Mouse (Mus musculus): ENCODE data around the gene Clmn. TPM values are rescaled to one million over a fixed set of nuclear protein-coding genes. Genes with fewer than 3 reads are reported as not detected.

The Clmn gene
- polyA plus RNA-seq, 1 experiment = not detected

- peaks cover 43% of the 10 kb centered on the region for H3K9me3 ChIP-seq
- peaks cover 8% of the 10 kb centered on the region for H3K27me3 ChIP-seq (replicated peaks)
- H3K4me3 ChIP-seq (replicated peaks) = no peak overlapping the region
- TF ChIP-seq FLI1 (IDR thresholded peaks at IDR 0.05; ENCODE audit: low read length) (no peak), GATA1 (IDR thresholded peaks at IDR 0.05; ENCODE audit: borderline replicate concordance, low read length) (no peak)
- no peaks in the 10 kb centered on the region for H3K36me3 ChIP-seq (replicated peaks; ENCODE audit: low read length)
- H3K4me1 ChIP-seq = no peaks in the 10 kb centered on the region
These were observed 17.2 kb upstream of the Clmn start for GRCm38 (mm10) chr12:104882061-104882460.

DNA sequence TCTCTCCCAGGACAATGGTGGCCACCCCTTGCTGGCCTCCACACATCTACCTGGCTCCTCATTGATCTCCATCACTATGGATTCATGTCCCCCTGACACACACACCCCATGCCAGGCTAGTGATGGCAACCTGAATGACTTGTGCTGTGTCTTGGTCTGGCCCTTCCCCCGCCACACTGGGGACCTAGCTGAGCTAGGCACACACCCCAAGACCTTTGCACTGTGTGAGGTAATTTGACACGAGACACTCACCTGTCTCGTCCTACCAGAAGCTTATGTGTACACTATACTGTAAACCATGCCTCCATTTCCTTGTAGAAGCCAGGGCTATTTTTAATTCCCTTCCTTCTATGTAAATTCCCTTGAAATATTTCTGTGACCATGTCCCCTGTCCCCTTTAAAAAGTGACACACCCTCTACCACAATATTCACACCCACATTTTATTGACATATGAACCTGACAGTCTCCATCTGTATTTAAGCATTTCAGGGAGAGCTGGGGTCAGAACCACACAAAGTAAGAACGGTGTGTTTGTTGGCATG is 16.7 kb upstream of the Clmn start:
- no peak overlapping the region for H3K4me3 ChIP-seq (replicated peaks)
- peaks cover 12% of the 10 kb centered on the region for H3K27me3 ChIP-seq (replicated peaks)
- H3K36me3 ChIP-seq (replicated peaks; ENCODE audit: low read length) = no peaks in the 10 kb centered on the region
- no peaks in the 10 kb centered on the region for H3K4me1 ChIP-seq
- TF ChIP-seq FLI1 (IDR thresholded peaks at IDR 0.05; ENCODE audit: low read length) (no peak), GATA1 (IDR thresholded peaks at IDR 0.05; ENCODE audit: borderline replicate concordance, low read length) (no peak)
- peaks cover 47% of the 10 kb centered on the region for H3K9me3 ChIP-seq

DNA sequence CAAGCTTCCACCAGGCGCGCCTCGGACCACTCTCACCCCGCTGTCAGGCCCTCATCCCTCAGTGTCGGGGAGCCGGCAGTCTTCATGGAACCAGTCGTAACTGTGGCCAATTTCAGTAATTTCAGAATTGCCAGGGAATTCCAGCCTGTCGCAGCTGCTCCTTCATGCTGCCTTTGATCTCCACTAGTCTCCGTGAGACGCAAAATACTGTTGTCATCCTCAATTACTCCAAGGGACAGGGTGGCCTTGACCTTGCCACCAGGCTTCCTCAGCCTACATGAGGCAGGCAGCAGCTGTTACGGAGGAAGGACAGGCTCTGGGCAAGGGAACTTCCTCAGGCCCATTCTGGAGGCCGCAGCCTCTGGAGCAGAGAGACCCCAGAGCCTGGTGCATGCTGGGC is 15.5 kb upstream of the Clmn start:
- Histone ChIP-seq H3K4me1 (0 out of 2 replicates have a peak, but pooled peaks cover 2% of the 10 kb centered on the region), H3K36me3 (replicated peaks; ENCODE audit: low read length) (no peaks in the 10 kb centered on the region), H3K4me3 (replicated peaks) (no peak overlapping the region), H3K9me3 (peaks cover 43% of the 10 kb centered on the region), H3K27me3 (replicated peaks) (peaks cover 20% of the 10 kb centered on the region)
- no peak for TF ChIP-seq FLI1 (IDR thresholded peaks at IDR 0.05; ENCODE audit: low read length)

GRCm38 (mm10) chr12:104879577-104879989 is 14.7 kb upstream of the Clmn start:
- Histone ChIP-seq H3K4me1 (0 out of 2 replicates have a peak, but pooled peaks cover 4% of the 10 kb centered on the region), H3K4me3 (replicated peaks) (no peak overlapping the region), H3K27me3 (replicated peaks) (peaks cover 28% of the 10 kb centered on the region), H3K36me3 (replicated peaks; ENCODE audit: low read length) (no peaks in the 10 kb centered on the region), H3K9me3 (peaks cover 50% of the 10 kb centered on the region)
- TF ChIP-seq GATA1 (IDR thresholded peaks at IDR 0.05; ENCODE audit: borderline replicate concordance, low read length) = no peak

- H3K4me3 ChIP-seq (replicated peaks) = no peak overlapping the region
- H3K27me3 ChIP-seq (replicated peaks) = peaks cover 41% of the 10 kb centered on the region
- no peaks in the 10 kb centered on the region for H3K36me3 ChIP-seq (replicated peaks; ENCODE audit: low read length)
- TF ChIP-seq GATA1 (IDR thresholded peaks at IDR 0.05; ENCODE audit: borderline replicate concordance, low read length) (no peak), FLI1 (IDR thresholded peaks at IDR 0.05; ENCODE audit: low read length) (no peak)
- peaks cover 48% of the 10 kb centered on the region for H3K9me3 ChIP-seq
- H3K4me1 ChIP-seq = 0 out of 2 replicates have a peak, but pooled peaks cover 4% of the 10 kb centered on the region
These were observed 11.2 kb upstream of the Clmn start for GRCm38 (mm10) chr12:104876053-104876452.

- no peak for TF ChIP-seq GATA1 (IDR thresholded peaks at IDR 0.05; ENCODE audit: borderline replicate concordance, low read length)
- TF ChIP-seq FLI1 (IDR thresholded peaks at IDR 0.05; ENCODE audit: low read length) = no peak
- Histone ChIP-seq H3K4me3 (replicated peaks) (no peak overlapping the region), H3K27me3 (replicated peaks) (peaks cover 57% of the 10 kb centered on the region), H3K36me3 (replicated peaks; ENCODE audit: low read length) (no peaks in the 10 kb centered on the region), H3K4me1 (0 out of 2 replicates have a peak, but pooled peaks cover 4% of the 10 kb centered on the region), H3K9me3 (peaks cover 23% of the 10 kb centered on the region)
These were observed 7.1 kb upstream of the Clmn start for GRCm38 (mm10) chr12:104871987-104872386.

DNA sequence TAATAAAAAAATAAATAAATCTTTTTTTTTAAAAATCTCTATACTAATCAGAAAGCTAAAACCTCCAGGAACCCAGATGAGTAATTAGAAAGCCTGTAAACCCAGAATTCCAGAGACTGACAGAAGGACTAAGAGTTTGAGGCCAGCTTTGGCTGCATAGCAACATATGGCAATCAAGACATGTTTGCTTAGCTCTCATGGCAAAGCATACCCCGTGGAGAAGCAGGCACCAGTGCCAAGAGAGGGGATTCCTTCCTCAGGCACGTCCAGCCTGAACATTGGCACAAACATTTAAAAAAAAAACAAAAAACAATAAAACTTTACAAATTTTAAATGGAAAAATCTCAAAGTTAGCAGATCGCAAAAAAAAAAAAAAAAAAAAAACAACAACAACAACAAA is 4.9 kb upstream of the Clmn start:
- peaks cover 5% of the 10 kb centered on the region for H3K4me1 ChIP-seq
- no peak overlapping the region for H3K4me3 ChIP-seq (replicated peaks)
- peaks cover 10% of the 10 kb centered on the region for H3K9me3 ChIP-seq
- no peaks in the 10 kb centered on the region for H3K36me3 ChIP-seq (replicated peaks; ENCODE audit: low read length)
- TF ChIP-seq GATA1 (IDR thresholded peaks at IDR 0.05; ENCODE audit: borderline replicate concordance, low read length) (no peak), FLI1 (IDR thresholded peaks at IDR 0.05; ENCODE audit: low read length) (no peak)
- peaks cover 60% of the 10 kb centered on the region for H3K27me3 ChIP-seq (replicated peaks)

- no peaks in the 10 kb centered on the region for H3K36me3 ChIP-seq (replicated peaks; ENCODE audit: low read length)
- H3K4me3 ChIP-seq (replicated peaks) = no peak overlapping the region
- peaks cover 65% of the 10 kb centered on the region for H3K27me3 ChIP-seq (replicated peaks)
- H3K4me1 ChIP-seq = peaks cover 10% of the 10 kb centered on the region
- peaks cover 10% of the 10 kb centered on the region for H3K9me3 ChIP-seq
- TF ChIP-seq FLI1 (IDR thresholded peaks at IDR 0.05; ENCODE audit: low read length) = no peak
- no peak for TF ChIP-seq GATA1 (IDR thresholded peaks at IDR 0.05; ENCODE audit: borderline replicate concordance, low read length)
These were observed 3.6 kb upstream of the Clmn start for GRCm38 (mm10) chr12:104868430-104868829.

DNA sequence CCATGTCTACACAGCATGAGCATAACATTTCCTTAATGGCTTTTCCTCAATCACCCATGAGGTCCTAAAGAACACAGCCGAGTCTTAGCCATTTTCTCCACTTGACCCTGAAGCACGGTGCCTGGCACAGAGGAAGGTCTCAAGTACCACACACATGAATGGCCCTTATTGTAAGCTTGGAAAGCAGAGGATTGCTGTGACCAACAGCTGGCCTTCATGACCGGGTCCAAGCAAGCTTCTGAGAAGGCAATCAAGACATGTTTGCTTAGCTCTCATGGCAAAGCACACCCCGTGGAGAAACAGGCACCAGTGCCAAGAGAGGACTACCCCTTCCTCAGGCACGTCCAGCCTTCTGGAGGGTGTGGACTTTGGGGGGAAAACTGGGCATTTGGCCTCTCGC is 3.0 kb upstream of the Clmn start:
- Histone ChIP-seq H3K4me3 (replicated peaks) (no peak overlapping the region), H3K9me3 (peaks cover 15% of the 10 kb centered on the region), H3K4me1 (peaks cover 10% of the 10 kb centered on the region), H3K27me3 (replicated peaks) (peaks cover 66% of the 10 kb centered on the region), H3K36me3 (replicated peaks; ENCODE audit: low read length) (no peaks in the 10 kb centered on the region)
- TF ChIP-seq FLI1 (IDR thresholded peaks at IDR 0.05; ENCODE audit: low read length) = no peak
- no peak for TF ChIP-seq GATA1 (IDR thresholded peaks at IDR 0.05; ENCODE audit: borderline replicate concordance, low read length)

GRCm38 (mm10) chr12:104865166-104865535 is 275 bp upstream of the Clmn start:
- H3K9me3 ChIP-seq = peaks cover 19% of the 10 kb centered on the region

GRCm38 (mm10) chr12:104863653-104864052 is 1.2 kb downstream of the Clmn start:
- H3K36me3 ChIP-seq (replicated peaks; ENCODE audit: low read length) = no peaks in the 10 kb centered on the region
- H3K27me3 ChIP-seq (replicated peaks) = peaks cover 85% of the 10 kb centered on the region
- TF ChIP-seq GATA1 (IDR thresholded peaks at IDR 0.05; ENCODE audit: borderline replicate concordance, low read length) = no peak
- no peak for TF ChIP-seq FLI1 (IDR thresholded peaks at IDR 0.05; ENCODE audit: low read length)
- no peak overlapping the region for H3K4me3 ChIP-seq (replicated peaks)
- H3K4me1 ChIP-seq = peaks cover 10% of the 10 kb centered on the region
- peaks cover 18% of the 10 kb centered on the region for H3K9me3 ChIP-seq

More at GRCm38 (mm10) chr12:104865166-104865535, 275 bp upstream of the Clmn start:
- Histone ChIP-seq H3K4me3 (replicated peaks) (peak overlapping the region; percentile 81), H3K36me3 (replicated peaks; ENCODE audit: low read length) (no peaks in the 10 kb centered on the region), H3K27me3 (replicated peaks) (peaks cover 83% of the 10 kb centered on the region), H3K4me1 (peaks cover 10% of the 10 kb centered on the region)
- TF ChIP-seq FLI1 (IDR thresholded peaks at IDR 0.05; ENCODE audit: low read length) = no peak
- TF ChIP-seq GATA1 (IDR thresholded peaks at IDR 0.05; ENCODE audit: borderline replicate concordance, low read length) = no peak

All from megakaryocyte, embryonic 14.5 days (primary cell).